In the genomic region with DNA sequence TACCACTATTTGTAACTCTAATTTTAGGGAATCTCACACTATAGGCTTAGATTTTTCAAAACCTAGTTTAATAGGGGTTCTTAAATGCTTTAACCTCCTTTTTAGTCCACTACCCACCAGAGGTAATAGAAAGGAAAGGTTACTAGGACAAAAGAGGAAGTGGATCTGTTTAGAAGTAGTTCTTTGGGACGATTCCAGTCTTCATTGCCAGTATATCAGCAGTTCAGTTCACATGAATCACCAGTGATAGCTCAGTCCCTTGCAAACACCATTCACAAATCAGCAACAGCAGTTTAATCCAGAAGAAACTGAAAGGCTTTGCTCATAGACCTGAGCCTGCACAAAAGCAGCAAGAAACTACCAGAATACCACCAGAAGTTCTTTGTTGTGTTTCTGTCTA, we compare ENCODE assay signal across 24 mouse cellular contexts. TPM values are rescaled to one million over a fixed set of nuclear protein-coding genes. Genes with fewer than 3 reads are reported as not detected.
"Had no signal": no experiment of that assay in that cellular context is flagged by ENCODE, and none has a peak within 500 bp of the region (broad histone marks: within the 10 kb centered on the region; RNA-seq: fewer than 3 reads in every experiment).

No protein-coding gene starts in this region.

- DNase-seq: retina, postnatal 1 day; right cerebral cortex, adult 18-20 months; right cerebral cortex, postnatal 14 days; right cerebral cortex, postnatal 25 days; right cerebral cortex, postnatal 4 days; spleen, adult 18-20 months; thymus, adult 18-20 months; thymus, adult 2 months; thymus, postnatal 14 days; thymus, postnatal 25 days; thymus, postnatal 36 days; thymus, postnatal 4 days had no signal

- H3K36me3 ChIP-seq: neural tube, embryonic 12.5 days; neural tube, embryonic 13.5 days; stomach, embryonic 15.5 days had no signal

- H3K9ac ChIP-seq: neural tube, embryonic 12.5 days; neural tube, embryonic 13.5 days; stomach, embryonic 15.5 days had no signal

- H3K4me3 ChIP-seq: neural tube, embryonic 12.5 days; neural tube, embryonic 13.5 days; stomach, embryonic 15.5 days had no signal

- H3K27me3 ChIP-seq: neural tube, embryonic 12.5 days; neural tube, embryonic 13.5 days; stomach, embryonic 15.5 days had no signal

- H3K9me3 ChIP-seq: neural tube, embryonic 12.5 days; neural tube, embryonic 13.5 days; stomach, embryonic 15.5 days had no signal

- H3K27ac ChIP-seq: neural tube, embryonic 12.5 days; neural tube, embryonic 13.5 days; stomach, embryonic 15.5 days; stomach, postnatal 0 days had no signal

- H3K4me2 ChIP-seq: neural tube, embryonic 12.5 days; neural tube, embryonic 13.5 days; stomach, embryonic 15.5 days had no signal

- H3K4me1 ChIP-seq: neural tube, embryonic 12.5 days; neural tube, embryonic 13.5 days; stomach, embryonic 15.5 days had no signal

RNA-seq across cellular contexts. Expression of a gene that starts 58.5 kb away (rescaled TPM):
- total RNA-seq: neutrophil, adult 5-6 weeks had no signal
- polyA plus RNA-seq: small intestine, adult 2 months; spleen, adult 2 months; stomach, embryonic 14.5 days; stomach, embryonic 15.5 days; stomach, embryonic 16.5 days; stomach, postnatal 0 days; testis, adult 2 months; thymus, adult 2 months; thymus, postnatal 0 days; urinary bladder, adult 2 months had no signal
